Mouse (Mus musculus) ES-Bruce4 (cell line): ENCODE measurements around the gene Gspt1.

Experiments
- CTCF ChIP-seq: IDR thresholded peaks from one replicate; pipeline ENCODE4 v1.8.1; 2011; ENCODE audit warnings: low read depth, low read length
- EP300 ChIP-seq: IDR thresholded peaks from 2 replicates; pipeline ENCODE4 v1.6.1; 2011; ENCODE audit warnings: low read depth, low read length; ENCODE audit not compliant: insufficient read depth

GRCm38 (mm10) chr16:11217801-11218200, 36.3 kb downstream of the Gspt1 start:
- no peak for TF ChIP-seq CTCF
- no peak for TF ChIP-seq EP300
